Mouse (Mus musculus): Measurements from ENCODE around the gene Txnrd2.
A peak's percentile ranks its signal among the peaks of the same experiment; 100 is the strongest.

The Txnrd2 gene

GRCm38 (mm10) chr16:18418756-18419602 lies 7.2 kb upstream of the Txnrd2 start:
- DNase-seq = no peak

GRCm38 (mm10) chr16:18419603-18420026 lies 6.6 kb upstream of the Txnrd2 start:
- DNase-seq = no peak

GRCm38 (mm10) chr16:18420571-18420970 lies 5.6 kb upstream of the Txnrd2 start:
- DNase-seq = no peak

- no peak for DNase-seq
Observed at GRCm38 (mm10) chr16:18423203-18423914, 2.8 kb upstream of the Txnrd2 start.

- no peak for DNase-seq
Observed at GRCm38 (mm10) chr16:18423915-18424265, 2.3 kb upstream of the Txnrd2 start.

- DNase-seq = no peak
Observed at GRCm38 (mm10) chr16:18424364-18425045, 1.7 kb upstream of the Txnrd2 start.

- DNase-seq = peak; percentile 33 to 40
Observed at GRCm38 (mm10) chr16:18425475-18426214, 539 bp upstream of the Txnrd2 start.

GRCm38 (mm10) chr16:18426802-18427280 lies 657 bp downstream of the Txnrd2 start, which contains the start of gene Comt:
Gene Comt (minus strand): TSS chr16:18426852.
- no peak for DNase-seq

GRCm38 (mm10) chr16:18428011-18428515 lies 1.9 kb downstream of the Txnrd2 start:
- DNase-seq = no peak

- DNase-seq = no peak
Observed at GRCm38 (mm10) chr16:18428516-18429042, 2.4 kb downstream of the Txnrd2 start.

GRCm38 (mm10) chr16:18429641-18430040 lies 3.5 kb downstream of the Txnrd2 start:
- no peak for DNase-seq

- no peak for DNase-seq
Observed at GRCm38 (mm10) chr16:18430641-18431212, 4.5 kb downstream of the Txnrd2 start.

- DNase-seq = no peak
Observed at GRCm38 (mm10) chr16:18433341-18433920, 7.2 kb downstream of the Txnrd2 start.

GRCm38 (mm10) chr16:18436128-18436527 lies 9.9 kb downstream of the Txnrd2 start:
- DNase-seq = no peak

GRCm38 (mm10) chr16:18443385-18443841 lies 17.2 kb downstream of the Txnrd2 start:
- DNase-seq = peak; percentile 94 to 98

- no peak for DNase-seq
Observed at GRCm38 (mm10) chr16:18447243-18447642, 21.1 kb downstream of the Txnrd2 start.

- no peak for DNase-seq
Observed at GRCm38 (mm10) chr16:18448104-18448503, 21.9 kb downstream of the Txnrd2 start.

- DNase-seq = no peak
Observed at GRCm38 (mm10) chr16:18449005-18449404, 22.8 kb downstream of the Txnrd2 start.

GRCm38 (mm10) chr16:18451486-18452181 lies 25.4 kb downstream of the Txnrd2 start:
- peak; percentile 66 to 75 for DNase-seq

GRCm38 (mm10) chr16:18452361-18452862 lies 26.2 kb downstream of the Txnrd2 start:
- DNase-seq = peak; percentile 47 to 50
